Mouse (Mus musculus): ENCODE data around the gene Gpr183. TPM values are rescaled to one million over a fixed set of nuclear protein-coding genes. Genes with fewer than 3 reads are reported as not detected.

The Gpr183 gene
- under 1 TPM; 0.23 to 0.35 TPM for total RNA-seq (2021)
- long read RNA-seq, experiment 1 = 0 reads
- long read RNA-seq, experiment 2 = 0 reads

- intact Hi-C loops (cut with DNase I) = no loop called here
- no peak for DNase-seq
These were observed at the start of gene Gpr183 for GRCm38 (mm10) chr14:121964990-121965389. TSS of gene Gpr183 (minus strand) at chr14:121965195.

- DNase-seq = no peak
- intact Hi-C loops (cut with DNase I) = no loop called here
These were observed 48.5 kb upstream of the Gpr183 start for GRCm38 (mm10) chr14:122013417-122013951.

GRCm38 (mm10) chr14:122012814-122013213, 47.8 kb upstream of the Gpr183 start:
- DNase-seq = no peak
- intact Hi-C loops (cut with DNase I) = no loop called here

GRCm38 (mm10) chr14:122012193-122012592, 47.2 kb upstream of the Gpr183 start:
- intact Hi-C loops (cut with DNase I) = no loop called here
- DNase-seq = no peak

- intact Hi-C loops (cut with DNase I) = no loop called here
- no peak for DNase-seq
These were observed 46.8 kb upstream of the Gpr183 start for GRCm38 (mm10) chr14:122011768-122012167.

GRCm38 (mm10) chr14:122010301-122010700, 45.3 kb upstream of the Gpr183 start:
- intact Hi-C loops (cut with DNase I) = no loop called here
- peak in 1 of 2 experiments; percentile 12 for DNase-seq

GRCm38 (mm10) chr14:122009502-122009901, 44.5 kb upstream of the Gpr183 start:
- intact Hi-C loops (cut with DNase I) = no loop called here
- DNase-seq = no peak

GRCm38 (mm10) chr14:122008261-122008660, 43.3 kb upstream of the Gpr183 start:
- intact Hi-C loops (cut with DNase I) = no loop called here
- DNase-seq = no peak

GRCm38 (mm10) chr14:122003812-122004211, 38.8 kb upstream of the Gpr183 start:
- no peak for DNase-seq
- intact Hi-C loops (cut with DNase I) = loop anchor here (2.0 kb wide), 1 partner anchor 21 kb away; no protein-coding TSS in a partner anchor

- intact Hi-C loops (cut with DNase I) = no loop called here
- no peak for DNase-seq
These were observed 37.2 kb upstream of the Gpr183 start for GRCm38 (mm10) chr14:122002224-122002623.

- no peak for DNase-seq
- intact Hi-C loops (cut with DNase I) = no loop called here
These were observed 35.5 kb upstream of the Gpr183 start for GRCm38 (mm10) chr14:122000346-122001105.

GRCm38 (mm10) chr14:121999455-121999854, 34.5 kb upstream of the Gpr183 start:
- intact Hi-C loops (cut with DNase I) = no loop called here
- DNase-seq = no peak

GRCm38 (mm10) chr14:121996786-121997185, 31.8 kb upstream of the Gpr183 start:
- DNase-seq = peak; percentile 38 to 65
- intact Hi-C loops (cut with DNase I) = no loop called here

GRCm38 (mm10) chr14:121995557-121995870, 30.5 kb upstream of the Gpr183 start:
- intact Hi-C loops (cut with DNase I) = loop anchor here (2.0 kb wide), 1 partner anchor 21 kb away; no protein-coding TSS in a partner anchor
- DNase-seq = no peak

GRCm38 (mm10) chr14:121994846-121995556, 30.0 kb upstream of the Gpr183 start:
- intact Hi-C loops (cut with DNase I) = loop anchor here (2.0 kb wide), 1 partner anchor 20 kb away; no protein-coding TSS in a partner anchor
- DNase-seq = no peak

- intact Hi-C loops (cut with DNase I) = loop anchor here (2.0 kb wide), 1 partner anchor 19 kb away; no protein-coding TSS in a partner anchor
- DNase-seq = no peak
These were observed 29.2 kb upstream of the Gpr183 start for GRCm38 (mm10) chr14:121994171-121994700.

GRCm38 (mm10) chr14:121993616-121994015, 28.6 kb upstream of the Gpr183 start:
- DNase-seq = no peak
- intact Hi-C loops (cut with DNase I) = loop anchor here (2.0 kb wide), 1 partner anchor 19 kb away; no protein-coding TSS in a partner anchor

GRCm38 (mm10) chr14:121992395-121993280, 27.6 kb upstream of the Gpr183 start:
- DNase-seq = no peak
- intact Hi-C loops (cut with DNase I) = no loop called here

GRCm38 (mm10) chr14:121991921-121992320, 26.9 kb upstream of the Gpr183 start:
- intact Hi-C loops (cut with DNase I) = no loop called here
- DNase-seq = no peak

- DNase-seq = no peak
- intact Hi-C loops (cut with DNase I) = no loop called here
These were observed 25.9 kb upstream of the Gpr183 start for GRCm38 (mm10) chr14:121990897-121991296.

All from gastrocnemius, postnatal 36 days (tissue).